Mouse (Mus musculus) G1E (cell line): ENCODE measurements around the gene Wdfy3.

Experiments
- CTCF ChIP-seq: IDR thresholded peaks from 2 replicates; pipeline ENCODE4 v1.5.1; 2012; ENCODE audit warnings: low read depth, low read length, inconsistent platforms, mixed read lengths
- GATA1 ChIP-seq: IDR thresholded peaks from 2 replicates; pipeline ENCODE4 v1.6.1; 2012; ENCODE audit warnings: borderline replicate concordance, low read length, inconsistent platforms, mixed read lengths
- GATA2 ChIP-seq: IDR thresholded peaks from 2 replicates; pipeline ENCODE4 v1.6.1; 2012; ENCODE audit warnings: low read depth, low read length, inconsistent platforms, borderline replicate concordance
- POLR2AphosphoS5 ChIP-seq: IDR thresholded peaks from 2 replicates; pipeline ENCODE4 v1.6.1; 2012; ENCODE audit warnings: low read depth, low read length, inconsistent platforms; ENCODE audit not compliant: insufficient replicate concordance
- TAL1 ChIP-seq: conservative IDR thresholded peaks from 2 replicates; pipeline ENCODE4 v1.6.1; 2012; ENCODE audit warnings: low read depth, low read length, inconsistent platforms, mixed read lengths

DNA sequence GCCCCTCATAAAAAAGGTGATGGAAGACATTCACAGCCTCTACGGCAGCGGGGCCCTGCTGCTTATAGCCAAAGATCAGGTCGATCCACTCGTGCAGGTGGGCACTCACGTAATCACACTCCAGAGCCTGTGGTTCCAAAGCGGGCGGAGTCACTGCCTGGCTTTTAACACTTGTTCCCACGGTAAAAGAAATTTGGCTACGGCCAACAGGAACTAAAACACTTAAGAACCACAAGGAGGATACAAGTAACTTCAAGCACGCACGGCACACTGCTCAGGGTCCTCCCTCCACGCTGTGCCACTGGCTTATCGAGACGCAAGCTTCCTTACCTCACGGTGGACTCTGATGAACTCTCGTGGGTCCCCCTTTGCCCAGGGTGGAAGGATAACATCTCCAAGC lies 214.2 kb downstream of the Wdfy3 start:
- TF ChIP-seq CTCF, result no peak
- TF ChIP-seq GATA1, result no peak
- TF ChIP-seq TAL1, result no peak
- TF ChIP-seq GATA2, result no peak
- TF ChIP-seq POLR2AphosphoS5, result no peak
